Mouse (Mus musculus) kidney, embryonic 14.5 days (tissue): Measurements from ENCODE around the gene Tppp2. TPM values are rescaled to one million over a fixed set of nuclear protein-coding genes. Genes with fewer than 3 reads are reported as not detected.
A peak's percentile ranks its signal among the peaks of the same experiment; 100 is the strongest.

Experiments
- ATAC-seq: fragments of 200-750 bp; cut with Nextera tagmentation; 2 replicates; pipeline ENCODE4 v1.8.0; 2017; ENCODE audit warnings: moderate number of reproducible peaks, mild to moderate bottlenecking, moderate TSS enrichment, moderate library complexity; ENCODE audit not compliant: low FRiP score, low TSS enrichment
- H3K27ac ChIP-seq: fragments of 300-500 bp; sonication (generic); 2 replicates; pipeline ENCODE4 v1.5.1; 2014; ENCODE audit warnings: low read depth, mild to moderate bottlenecking, low read length, moderate library complexity, mixed read lengths
- H3K27me3 ChIP-seq: fragments of 300-500 bp; sonication (generic); 2 replicates; pipeline ENCODE4 v1.6.1; 2014; ENCODE audit warnings: mild to moderate bottlenecking, low read length; ENCODE audit not compliant: control insufficient read depth, insufficient read depth
- H3K36me3 ChIP-seq: fragments of 300-500 bp; sonication (generic); 2 replicates; pipeline ENCODE4 v1.6.1; 2014; ENCODE audit warnings: low read length, mixed read lengths; ENCODE audit not compliant: control insufficient read depth, insufficient read depth
- H3K4me1 ChIP-seq: fragments of 300-500 bp; sonication (generic); 2 replicates; pipeline ENCODE4 v1.6.1; 2014; ENCODE audit warnings: low read length, mixed read lengths; ENCODE audit not compliant: control insufficient read depth, insufficient read depth
- H3K4me2 ChIP-seq: fragments of 300-500 bp; sonication (generic); replicated peaks from 2 replicates; pipeline ENCODE4 v1.6.1; 2014; ENCODE audit warnings: low read depth, mild to moderate bottlenecking, low read length
- H3K4me3 ChIP-seq: fragments of 300-500 bp; sonication (generic); 2 replicates; pipeline ENCODE4 v1.5.1; 2014; ENCODE audit warnings: mild to moderate bottlenecking, low read length
- H3K9ac ChIP-seq: fragments of 300-500 bp; sonication (generic); 2 replicates; pipeline ENCODE4 v1.6.1; 2014; ENCODE audit warnings: low read depth, mild to moderate bottlenecking, low read length, moderate library complexity
- H3K9me3 ChIP-seq: fragments of 300-500 bp; sonication (generic); 2 replicates; pipeline ENCODE4 v1.6.1; 2016; ENCODE audit warnings: low read length; ENCODE audit not compliant: control insufficient read depth
- WGBS: fragments of 180-500 bp; shearing (Covaris S2); extraction: QIAGEN DNeasy Blood & Tissue Kit; methylation state at CpG from one replicate; pipeline ENCODE4 v1.1.7; 2014; 5-methylcytosine and 5-hydroxymethylcytosine counted together
- polyA plus RNA-seq: library from polyadenylated mRNA; unstranded; fragments of >200 nt; fragmentation: Nextera tagmentation; extraction: Ambion mirVana; gene quantifications from 2 replicates; pipeline ENCODE4 v1.2.1, GENCODE M21; 2014

Gene Tppp2
- polyA plus RNA-seq, 1 experiment from 2014 or later, result not detected

GRCm38 (mm10) chr14:51903782-51904181 lies 14.4 kb upstream of the Tppp2 start:
- WGBS, result 82% methylated on average over 9 of the region's 9 CpGs
- Histone ChIP-seq H3K9me3 (no peaks in the 10 kb centered on the region), H3K27me3 (0 out of 2 replicates have a peak, but pooled peaks cover 2% of the 10 kb centered on the region), H3K9ac (no peak overlapping the region), H3K4me3 (no peak overlapping the region), H3K27ac (no peak overlapping the region), H3K4me1 (no peaks in the 10 kb centered on the region), H3K36me3 (no peaks in the 10 kb centered on the region), H3K4me2 (no peak overlapping the region)
- 0 out of 2 replicates have a peak, but pooled peaks have one; percentile 29 for ATAC-seq

- H3K4me3 ChIP-seq, result no peak overlapping the region
- H3K4me2 ChIP-seq, result no peak overlapping the region
- H3K4me1 ChIP-seq, result no peaks in the 10 kb centered on the region
- no peaks in the 10 kb centered on the region for H3K9me3 ChIP-seq
- 0 out of 2 replicates have a peak, but pooled peaks cover 2% of the 10 kb centered on the region for H3K27me3 ChIP-seq
- ATAC-seq, result no peak
- no peak overlapping the region for H3K9ac ChIP-seq
- no peaks in the 10 kb centered on the region for H3K36me3 ChIP-seq
- 71% methylated on average over 7 of the region's 7 CpGs for WGBS
- no peak overlapping the region for H3K27ac ChIP-seq
Observed at GRCm38 (mm10) chr14:51904706-51905105, 13.5 kb upstream of the Tppp2 start.

GRCm38 (mm10) chr14:51906102-51906501 lies 12.1 kb upstream of the Tppp2 start:
- H3K27ac ChIP-seq, result no peak overlapping the region
- no peak for ATAC-seq
- 0 out of 2 replicates have a peak, but pooled peaks cover 2% of the 10 kb centered on the region for H3K27me3 ChIP-seq
- H3K4me2 ChIP-seq, result no peak overlapping the region
- no peak overlapping the region for H3K4me3 ChIP-seq
- 93% methylated on average over 11 of the region's 11 CpGs for WGBS
- no peak overlapping the region for H3K9ac ChIP-seq
- H3K4me1 ChIP-seq, result no peaks in the 10 kb centered on the region
- no peaks in the 10 kb centered on the region for H3K36me3 ChIP-seq
- no peaks in the 10 kb centered on the region for H3K9me3 ChIP-seq

GRCm38 (mm10) chr14:51911301-51911700 lies 6.9 kb upstream of the Tppp2 start:
- H3K4me1 ChIP-seq, result peaks cover 12% of the 10 kb centered on the region
- H3K9ac ChIP-seq, result no peak overlapping the region
- H3K4me2 ChIP-seq, result no peak overlapping the region
- 86% methylated on average over 10 of the region's 10 CpGs for WGBS
- H3K27me3 ChIP-seq, result 0 out of 2 replicates have a peak, but pooled peaks cover 2% of the 10 kb centered on the region
- ATAC-seq, result no peak
- no peaks in the 10 kb centered on the region for H3K9me3 ChIP-seq
- H3K27ac ChIP-seq, result no peak overlapping the region
- H3K36me3 ChIP-seq, result no peaks in the 10 kb centered on the region
- H3K4me3 ChIP-seq, result no peak overlapping the region

- WGBS, result 12% methylated on average over 14 of the region's 14 CpGs
- peak overlapping the region; percentile 98 for H3K4me2 ChIP-seq
- H3K27me3 ChIP-seq, result 0 out of 2 replicates have a peak, but pooled peaks cover 2% of the 10 kb centered on the region
- H3K9me3 ChIP-seq, result no peaks in the 10 kb centered on the region
- H3K4me3 ChIP-seq, result peak overlapping the region; percentile 46
- H3K9ac ChIP-seq, result peak overlapping the region; percentile 50
- peak; percentile 16; the same call in 1 of the 2 replicates for ATAC-seq
- no peaks in the 10 kb centered on the region for H3K36me3 ChIP-seq
- H3K4me1 ChIP-seq, result peaks cover 12% of the 10 kb centered on the region
- H3K27ac ChIP-seq, result no peak overlapping the region
Observed at GRCm38 (mm10) chr14:51912391-51913061, 5.7 kb upstream of the Tppp2 start.

- H3K4me2 ChIP-seq, result peak overlapping the region; percentile 98
- 0 out of 2 replicates have a peak, but pooled peaks cover 2% of the 10 kb centered on the region for H3K27me3 ChIP-seq
- H3K9ac ChIP-seq, result peak overlapping the region; percentile 50
- H3K4me3 ChIP-seq, result peak overlapping the region; percentile 46
- WGBS, result under 1% methylated on average over 58 of the region's 58 CpGs
- H3K27ac ChIP-seq, result no peak overlapping the region
- ATAC-seq, result peak; percentile 81
- peaks cover 12% of the 10 kb centered on the region for H3K4me1 ChIP-seq
- no peaks in the 10 kb centered on the region for H3K9me3 ChIP-seq
- no peaks in the 10 kb centered on the region for H3K36me3 ChIP-seq
Observed at GRCm38 (mm10) chr14:51913062-51913959, 4.9 kb upstream of the Tppp2 start.

- 1% methylated on average over 22 of the region's 23 CpGs for WGBS
- peak within 1 kb of the TSS; percentile 46 for H3K4me3 ChIP-seq
- peak within 1 kb of the TSS; percentile 50 for H3K9ac ChIP-seq
- no peaks in the 10 kb centered on the region for H3K36me3 ChIP-seq
- peak; percentile 81 for ATAC-seq
- peak within 1 kb of the TSS; percentile 98 for H3K4me2 ChIP-seq
- H3K27me3 ChIP-seq, result no peaks in the 10 kb centered on the region
- peaks cover 12% of the 10 kb centered on the region for H3K4me1 ChIP-seq
- H3K9me3 ChIP-seq, result no peaks in the 10 kb centered on the region
- H3K27ac ChIP-seq, result no peak within 1 kb of the TSS
Observed at GRCm38 (mm10) chr14:51913960-51914762, 4.1 kb upstream of the Tppp2 start, which contains the start of gene Ndrg2. Gene Ndrg2, minus strand, starts transcription at chr14:51914158.

GRCm38 (mm10) chr14:51915030-51915429 lies 3.2 kb upstream of the Tppp2 start:
- H3K4me1 ChIP-seq, result peaks cover 12% of the 10 kb centered on the region
- H3K9ac ChIP-seq, result no peak overlapping the region
- no peaks in the 10 kb centered on the region for H3K36me3 ChIP-seq
- no peak overlapping the region for H3K4me3 ChIP-seq
- no peak overlapping the region for H3K27ac ChIP-seq
- H3K9me3 ChIP-seq, result no peaks in the 10 kb centered on the region
- no peak for ATAC-seq
- no peak overlapping the region for H3K4me2 ChIP-seq
- H3K27me3 ChIP-seq, result no peaks in the 10 kb centered on the region
- WGBS, result 11% methylated on average over 3 of the region's 3 CpGs
